Mouse (Mus musculus): ENCODE results near the gene Prr5. TPM values are rescaled to one million over a fixed set of nuclear protein-coding genes. Genes with fewer than 3 reads are reported as not detected.

Prr5 gene
- total RNA-seq, 2 experiments from 2014 or later = 11.8 to 12.0 TPM

- intact Hi-C loops (cut with DNase I) = no loop called here
Measured at GRCm38 (mm10) chr15:84653979-84654966, 15.1 kb upstream of the Prr5 start.

GRCm38 (mm10) chr15:84654975-84655374 lies 14.4 kb upstream of the Prr5 start:
- DNase-seq (ENCODE audit: low spot score in 2 of 2) = no peak
- intact Hi-C loops (cut with DNase I) = no loop called here

More at GRCm38 (mm10) chr15:84653979-84654966, 15.1 kb upstream of the Prr5 start:
- DNase-seq (ENCODE audit: low spot score in 2 of 2) = peak in 1 of 2 experiments; percentile 59

GRCm38 (mm10) chr15:84656689-84657088 lies 12.7 kb upstream of the Prr5 start:
- intact Hi-C loops (cut with DNase I) = no loop called here

DNA sequence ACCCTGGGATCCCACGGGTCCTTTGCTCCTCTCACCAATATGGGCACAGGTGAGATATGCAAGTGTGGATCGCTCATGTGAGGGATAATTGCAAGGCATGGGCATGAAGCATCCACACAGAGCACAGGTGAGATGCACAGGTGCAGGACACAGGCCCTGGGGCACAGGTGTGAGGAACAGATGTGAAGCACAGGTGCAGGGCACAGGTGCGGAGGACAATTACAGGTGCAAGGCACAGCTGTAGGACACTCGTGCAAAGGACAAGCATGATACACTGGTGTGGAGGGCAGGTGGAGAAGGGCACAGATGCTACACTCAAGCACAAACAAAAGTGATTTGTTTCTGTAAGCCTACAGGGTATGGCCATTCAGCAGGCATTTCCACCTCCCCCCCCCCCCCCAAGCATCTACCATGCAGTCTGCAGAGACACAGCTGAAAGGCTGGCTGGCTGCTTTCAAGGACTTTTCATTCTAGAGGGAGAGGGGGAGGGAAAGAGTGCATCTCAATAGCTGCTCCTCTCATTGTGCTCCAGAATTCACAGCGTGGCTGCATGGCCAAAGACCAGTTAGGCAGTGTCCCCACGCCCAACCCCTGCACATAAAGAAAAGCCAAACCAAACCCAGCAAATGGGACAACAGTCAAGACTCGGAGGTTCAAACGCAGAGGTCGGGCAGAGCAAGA lies 11.9 kb upstream of the Prr5 start:
- no peak for DNase-seq (ENCODE audit: low spot score in 2 of 2)
- intact Hi-C loops (cut with DNase I) = no loop called here

More at GRCm38 (mm10) chr15:84656689-84657088, 12.7 kb upstream of the Prr5 start:
- DNase-seq (ENCODE audit: low spot score in 2 of 2) = no peak

DNA sequence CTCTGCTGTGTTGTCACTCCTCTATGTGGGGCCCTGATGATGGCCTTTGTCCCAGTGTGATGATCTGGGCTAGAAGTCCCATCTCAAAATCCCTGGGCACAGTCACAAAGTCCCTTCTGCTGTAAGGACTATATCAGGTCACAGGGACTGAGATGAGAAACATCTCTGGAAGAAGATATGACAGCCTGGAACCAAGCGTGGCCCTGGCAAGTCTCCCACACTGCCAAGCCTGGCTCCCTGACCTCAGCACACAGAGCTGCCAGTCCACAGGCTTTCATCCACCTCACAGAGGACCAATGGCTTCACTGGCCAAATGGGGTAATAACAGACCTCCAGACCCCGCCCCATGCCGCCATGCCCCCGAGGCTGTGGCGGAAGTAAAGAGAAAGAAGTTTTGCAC lies 10.8 kb upstream of the Prr5 start:
- no peak for DNase-seq (ENCODE audit: low spot score in 2 of 2)
- intact Hi-C loops (cut with DNase I) = no loop called here

GRCm38 (mm10) chr15:84659856-84660255 lies 9.6 kb upstream of the Prr5 start:
- no peak for DNase-seq (ENCODE audit: low spot score in 2 of 2)
- intact Hi-C loops (cut with DNase I) = no loop called here

- intact Hi-C loops (cut with DNase I) = no loop called here
- DNase-seq (ENCODE audit: low spot score in 2 of 2) = no peak
Measured at GRCm38 (mm10) chr15:84661274-84661673, 8.1 kb upstream of the Prr5 start.

- intact Hi-C loops (cut with DNase I) = no loop called here
- DNase-seq (ENCODE audit: low spot score in 2 of 2) = peak in 1 of 2 experiments; percentile 49
Measured at GRCm38 (mm10) chr15:84662952-84663684, 6.3 kb upstream of the Prr5 start.

- intact Hi-C loops (cut with DNase I) = loop anchor here (1.0 kb wide), 1 partner anchor 23 kb away; no protein-coding TSS in a partner anchor
- DNase-seq (ENCODE audit: low spot score in 2 of 2) = no peak
Measured at GRCm38 (mm10) chr15:84663685-84664060, 5.7 kb upstream of the Prr5 start.

- peak in 1 of 2 experiments; percentile 24 for DNase-seq (ENCODE audit: low spot score in 2 of 2)
- intact Hi-C loops (cut with DNase I) = loop anchor here (1.0 kb wide), 1 partner anchor 24 kb away; no protein-coding TSS in a partner anchor
Measured at GRCm38 (mm10) chr15:84664542-84665460, 4.6 kb upstream of the Prr5 start.

DNA sequence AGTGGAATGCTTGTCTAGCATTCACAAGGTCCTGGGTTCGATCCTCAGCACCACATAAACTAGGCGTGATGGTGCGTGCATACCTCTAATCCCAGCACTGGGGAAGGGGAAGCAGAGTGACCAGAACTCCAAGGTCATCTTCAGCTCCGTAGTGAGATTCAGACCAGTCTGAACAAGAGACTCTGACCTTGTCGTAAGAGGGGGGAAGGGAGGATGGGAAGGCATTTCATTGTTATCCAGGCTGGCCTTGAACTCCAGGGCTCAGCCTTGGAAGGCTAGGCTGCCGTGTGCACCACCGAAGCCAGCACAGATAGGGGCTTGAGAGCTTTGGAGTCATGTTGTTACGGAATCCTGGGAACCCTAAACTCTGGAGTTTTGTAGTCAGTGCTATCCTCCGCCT lies 3.8 kb upstream of the Prr5 start:
- intact Hi-C loops (cut with DNase I) = no loop called here
- DNase-seq (ENCODE audit: low spot score in 2 of 2) = no peak

GRCm38 (mm10) chr15:84666065-84666464 lies 3.4 kb upstream of the Prr5 start:
- intact Hi-C loops (cut with DNase I) = no loop called here
- no peak for DNase-seq (ENCODE audit: low spot score in 2 of 2)

GRCm38 (mm10) chr15:84667601-84668000 lies 1.8 kb upstream of the Prr5 start:
- intact Hi-C loops (cut with DNase I) = no loop called here
- DNase-seq (ENCODE audit: low spot score in 2 of 2) = no peak

DNA sequence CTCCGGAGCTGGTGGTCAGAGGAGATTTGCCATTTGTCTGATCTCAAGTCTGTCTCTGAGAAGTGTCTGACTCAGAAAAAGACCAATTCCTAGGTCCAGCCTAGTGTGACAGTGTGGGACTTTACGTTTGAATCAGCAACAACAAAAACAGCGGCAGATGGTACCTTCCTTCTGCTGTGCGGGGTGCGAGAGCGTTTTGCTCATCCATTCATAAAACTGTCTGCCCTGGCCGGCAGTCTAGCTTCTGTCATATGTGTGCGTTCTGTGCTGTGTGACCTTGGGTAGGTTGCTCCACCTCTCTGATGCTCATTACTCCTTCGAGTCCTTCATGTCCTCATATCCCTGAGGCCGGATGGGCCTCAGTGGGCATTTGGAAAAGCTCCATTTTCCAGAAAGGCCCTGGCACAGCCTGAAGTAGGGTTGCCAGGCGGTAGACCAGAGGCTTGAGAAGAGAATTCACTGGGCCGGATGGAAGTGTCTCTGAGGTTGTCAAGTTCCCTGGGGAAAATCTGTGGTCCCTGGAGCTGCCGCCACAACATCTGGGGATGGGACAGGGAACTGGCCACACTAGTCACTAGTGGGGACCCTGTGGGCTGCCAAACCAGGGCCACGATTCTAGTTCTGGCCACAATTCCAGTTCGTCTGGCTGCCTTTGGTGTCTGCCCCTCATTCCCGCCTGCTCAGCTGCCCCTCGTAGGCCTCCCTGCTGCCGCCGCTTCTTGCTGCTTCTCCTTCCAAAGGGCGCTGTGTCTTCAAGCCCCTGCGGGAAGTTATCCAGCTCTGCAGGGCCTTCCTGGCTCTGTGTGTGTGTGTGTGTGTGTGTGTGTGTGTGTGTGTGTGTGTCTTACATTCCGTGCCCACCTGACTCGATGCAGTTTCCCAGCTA lies 594 bp downstream of the Prr5 start:
- DNase-seq (ENCODE audit: low spot score in 2 of 2) = no peak
- intact Hi-C loops (cut with DNase I) = no loop called here

DNA sequence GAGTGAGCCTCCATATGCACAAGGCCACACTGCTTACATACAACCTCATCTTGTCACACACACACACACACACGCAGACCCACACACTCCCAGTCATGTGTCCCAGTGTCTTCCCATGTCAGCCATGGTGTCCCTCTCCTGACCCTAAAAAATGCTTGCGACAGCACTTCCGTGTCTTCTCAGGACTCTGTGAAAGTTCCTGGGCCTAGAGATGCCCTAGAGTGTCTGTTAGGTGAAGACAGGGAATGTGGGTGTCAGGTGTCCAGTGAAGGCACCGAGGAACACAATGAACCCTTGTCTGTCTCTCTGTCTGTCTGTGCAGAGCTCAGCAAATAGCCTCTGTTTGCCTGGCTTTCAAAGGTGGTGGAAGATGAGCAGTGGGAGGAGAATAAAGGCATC lies 1.2 kb downstream of the Prr5 start:
- intact Hi-C loops (cut with DNase I) = no loop called here

DNA sequence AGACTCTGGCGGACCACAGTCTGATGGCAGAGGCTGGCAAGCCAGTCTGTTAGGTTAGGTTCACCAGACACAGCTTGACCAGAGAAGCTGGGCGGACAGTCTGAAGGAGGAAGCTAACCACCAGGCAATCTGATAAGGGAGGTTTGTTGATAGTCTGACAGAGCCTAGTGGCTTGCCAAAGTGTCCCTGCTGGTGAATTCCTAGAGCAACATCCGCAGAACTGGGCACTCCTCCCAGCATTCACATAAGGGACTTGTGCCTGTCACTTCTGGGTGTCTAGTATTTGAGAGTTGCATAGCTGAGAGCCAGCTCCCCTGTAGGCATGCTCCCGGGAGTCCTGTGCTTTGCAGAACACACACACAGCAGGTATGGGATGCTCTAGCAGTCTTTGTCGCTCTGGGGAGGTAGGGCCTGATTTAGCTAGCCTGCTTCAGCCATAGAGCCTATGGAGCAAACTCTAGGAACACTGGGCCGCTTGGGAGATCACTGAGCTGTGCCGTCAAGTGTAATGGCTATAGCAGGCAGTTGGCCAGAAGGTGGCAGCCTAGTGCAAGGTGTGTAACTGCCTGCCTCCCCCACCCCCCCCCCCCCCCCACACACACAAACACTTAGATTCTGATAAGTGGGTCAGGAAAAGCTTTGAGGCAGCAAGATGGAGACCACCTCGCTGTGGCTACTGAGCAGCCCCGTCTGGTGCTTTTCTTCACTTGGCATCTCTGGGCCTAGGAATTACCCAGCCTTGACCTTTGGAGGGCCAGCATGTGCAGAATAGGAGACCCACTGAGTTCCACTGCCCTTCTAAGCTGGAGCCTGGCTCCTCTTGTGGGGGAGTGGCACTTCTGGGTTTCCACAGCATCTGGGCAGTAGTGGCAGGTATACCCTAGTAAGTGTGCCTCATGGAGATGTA lies 2.2 kb downstream of the Prr5 start:
- DNase-seq (ENCODE audit: low spot score in 2 of 2) = peak in 1 of 2 experiments; percentile 32
- intact Hi-C loops (cut with DNase I) = no loop called here

More for the DNA sequence above, 1.2 kb downstream of the Prr5 start:
- DNase-seq (ENCODE audit: low spot score in 2 of 2) = no peak

DNA sequence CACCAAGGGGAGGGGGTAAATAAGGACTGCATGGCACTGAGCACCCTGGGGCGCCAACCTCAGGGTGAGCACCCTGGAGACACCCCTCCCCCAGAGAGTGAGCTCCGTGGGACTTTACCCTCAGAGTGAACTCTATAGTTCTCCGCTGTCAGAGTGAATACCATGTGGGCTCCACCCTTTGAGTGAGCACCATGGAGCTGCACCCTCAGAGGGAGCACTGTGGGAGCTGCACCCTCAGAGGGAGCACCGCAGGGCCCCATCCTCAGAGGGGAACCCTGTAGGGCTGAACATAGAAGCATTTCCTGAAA lies 2.8 kb downstream of the Prr5 start:
- intact Hi-C loops (cut with DNase I) = no loop called here

More for the DNA sequence above, 2.8 kb downstream of the Prr5 start:
- no peak for DNase-seq (ENCODE audit: low spot score in 2 of 2)

All from left cerebral cortex, postnatal 36 days (tissue).